Mouse (Mus musculus) ES-E14 (cell line): ENCODE results near the gene Ms4a6d.

ENCODE experiments used
- CHD2 ChIP-seq: IDR thresholded peaks from 2 replicates; pipeline ENCODE4 v1.6.1; 2014; ENCODE audit warnings: mild to moderate bottlenecking, low read depth, low read length, inconsistent platforms
- MAFK ChIP-seq: IDR thresholded peaks from 2 replicates; pipeline ENCODE4 v1.6.1; 2014; ENCODE audit warnings: mild to moderate bottlenecking, low read depth, low read length, inconsistent platforms; ENCODE audit not compliant: insufficient read depth

DNA sequence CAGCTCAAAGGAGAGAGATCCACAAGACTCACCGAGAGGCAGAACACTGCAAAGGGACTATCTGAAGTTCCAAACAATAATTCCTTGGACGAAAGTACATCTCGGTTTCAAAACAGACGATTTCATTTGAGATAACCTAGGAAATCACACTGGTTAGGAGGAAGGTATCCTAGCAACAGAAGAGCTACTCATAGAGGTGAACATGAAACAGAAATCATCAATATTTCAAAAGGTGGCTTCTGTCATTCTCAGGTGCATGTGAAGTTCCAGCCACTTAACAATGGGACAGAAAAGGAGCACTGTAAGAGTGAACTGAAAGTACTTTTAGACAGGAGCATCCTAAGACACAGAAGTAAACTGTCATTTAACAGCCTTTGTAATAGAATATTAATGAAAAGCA lies 44.9 kb upstream of the Ms4a6d start:
- TF ChIP-seq MAFK (no peak), CHD2 (no peak)
